Mouse (Mus musculus) heart, postnatal 0 days (tissue): ENCODE data around the gene 2310011J03Rik.

Experiments
- CTCF ChIP-seq: IDR thresholded peaks from 2 replicates; pipeline ENCODE4 v1.5.1; 2016; ENCODE audit warnings: antibody characterized with exemption, control low read depth, low read depth
- EP300 ChIP-seq: IDR thresholded peaks from 2 replicates; pipeline ENCODE4 v1.6.1; 2016; ENCODE audit warnings: antibody characterized with exemption, low read depth

GRCm38 (mm10) chr10:80276238-80276637, 44.1 kb downstream of the 2310011J03Rik start:
- TF ChIP-seq CTCF: no peak
- no peak for TF ChIP-seq EP300
